Mouse (Mus musculus): Measurements from ENCODE around the gene Gm7980. TPM values are rescaled to one million over a fixed set of nuclear protein-coding genes. Genes with fewer than 3 reads are reported as not detected.
"Not testable (repeated sequence)": the region's sequence is repeated elsewhere in the genome, so short reads cannot be mapped to it uniquely, and the experiment has no call there.

Gm7980 gene
- not detected in 2 replicates for polyA plus RNA-seq (2012; rRNA removed)

- DNase-seq (ENCODE audit: low spot score), result not testable (repeated sequence)
These were observed at the start of gene Gm7980 for GRCm38 (mm10) chr14:41907190-41907589. Gm7980 (minus strand) TSS chr14:41907290.

GRCm38 (mm10) chr14:41943695-41944094 lies 36.6 kb upstream of the Gm7980 start, which contains the start of gene 1700024B05Rik:
1700024B05Rik (plus strand) TSS chr14:41943995.
- DNase-seq (ENCODE audit: low spot score), result not testable (repeated sequence)

GRCm38 (mm10) chr14:41924649-41925048 lies 17.6 kb upstream of the Gm7980 start, which contains the start of gene 1700049E17Rik1:
1700049E17Rik1 (plus strand) TSS chr14:41924949.
- DNase-seq (ENCODE audit: low spot score), result not testable (repeated sequence)

Other genes starting within 250 kb of the Gm7980 start
- gene Gm8068, start 205.4 kb downstream of the Gm7980 start, polyA plus RNA-seq (2012; rRNA removed), result not detected in 2 replicates
- not detected in 2 replicates for gene Gm7929, start 156.7 kb downstream of the Gm7980 start, polyA plus RNA-seq (2012; rRNA removed)
- gene Gm47189, start 134.8 kb downstream of the Gm7980 start, polyA plus RNA-seq (2012; rRNA removed), result not detected in 2 replicates
- not detected in 2 replicates for gene 1700049E17Rik1, start 17.7 kb upstream of the Gm7980 start, polyA plus RNA-seq (2012; rRNA removed)
- gene 1700024B05Rik, start 36.7 kb upstream of the Gm7980 start, polyA plus RNA-seq (2012; rRNA removed), result not detected in 2 replicates
- not detected in 2 replicates for gene Gm6401, start 60.6 kb upstream of the Gm7980 start, polyA plus RNA-seq (2012; rRNA removed)
- gene Gm3543, start 76.0 kb upstream of the Gm7980 start, polyA plus RNA-seq (2012; rRNA removed), result not detected in 2 replicates
- not detected in 2 replicates for gene Gm7951, start 210.1 kb upstream of the Gm7980 start, polyA plus RNA-seq (2012; rRNA removed)